Mouse (Mus musculus): ENCODE results near the gene Rab5b.

GRCm38 (mm10) chr10:128715559-128716537 is 19.8 kb upstream of the Rab5b start:
- TF ChIP-seq FLI1 (IDR thresholded peaks at IDR 0.05; ENCODE audit: low read length) (no peak), GATA1 (IDR thresholded peaks at IDR 0.05; ENCODE audit: borderline replicate concordance, low read length) (no peak)

All from megakaryocyte, embryonic 14.5 days (primary cell).